Mouse (Mus musculus) spleen, postnatal 14 days (tissue): ENCODE data around the gene Ddx6.
A peak's percentile ranks its signal among the peaks of the same experiment; 100 is the strongest.

Experiments
- DNase-seq, 2 experiments: peaks; one replicate each; pipeline ENCODE4 v3.0.0; 2021 to 2022; ENCODE audit warnings: low spot score in 2 of 2

Gene Ddx6

GRCm38 (mm10) chr9:44641616-44642015, 36.9 kb downstream of the Ddx6 start:
- DNase-seq: no peak

- no peak for DNase-seq
These were observed 38.4 kb downstream of the Ddx6 start for GRCm38 (mm10) chr9:44643103-44643502.

- no peak for DNase-seq
These were observed 39.5 kb downstream of the Ddx6 start for GRCm38 (mm10) chr9:44644186-44644585.

- DNase-seq: no peak
These were observed 40.8 kb downstream of the Ddx6 start for GRCm38 (mm10) chr9:44645481-44645880.

- peak; percentile 59 to 60 for DNase-seq
These were observed 41.2 kb downstream of the Ddx6 start for GRCm38 (mm10) chr9:44645924-44646323.

- DNase-seq: no peak
These were observed 41.7 kb downstream of the Ddx6 start for GRCm38 (mm10) chr9:44646366-44646765.

- no peak for DNase-seq
These were observed 42.3 kb downstream of the Ddx6 start for GRCm38 (mm10) chr9:44647026-44647425.

- DNase-seq: no peak
These were observed 43.0 kb downstream of the Ddx6 start for GRCm38 (mm10) chr9:44647656-44648055.

GRCm38 (mm10) chr9:44648881-44649281, 44.2 kb downstream of the Ddx6 start:
- DNase-seq: no peak

- peak; percentile 45 to 66 for DNase-seq
These were observed 47.3 kb downstream of the Ddx6 start for GRCm38 (mm10) chr9:44652027-44652426.

- no peak for DNase-seq
These were observed 49.2 kb downstream of the Ddx6 start for GRCm38 (mm10) chr9:44653896-44654295.

- DNase-seq: peak in 1 of 2 experiments; percentile 46
These were observed 50.7 kb downstream of the Ddx6 start for GRCm38 (mm10) chr9:44655098-44656066.

GRCm38 (mm10) chr9:44663706-44664105, 59.0 kb downstream of the Ddx6 start:
- no peak for DNase-seq

GRCm38 (mm10) chr9:44671416-44671815, 66.7 kb downstream of the Ddx6 start:
- DNase-seq: no peak

- DNase-seq: no peak
These were observed 67.7 kb downstream of the Ddx6 start for GRCm38 (mm10) chr9:44672291-44672865.

GRCm38 (mm10) chr9:44673005-44673404, 68.3 kb downstream of the Ddx6 start, which contains the start of gene Treh:
Gene Treh, plus strand, starts transcription at chr9:44673233.
- DNase-seq: no peak

- no peak for DNase-seq
These were observed 73.7 kb downstream of the Ddx6 start for GRCm38 (mm10) chr9:44678288-44678871.

GRCm38 (mm10) chr9:44679565-44679964, 74.9 kb downstream of the Ddx6 start:
- DNase-seq: no peak

GRCm38 (mm10) chr9:44683046-44683445, 78.4 kb downstream of the Ddx6 start:
- DNase-seq: no peak

- DNase-seq: peak; percentile 31 to 72
These were observed 80.9 kb downstream of the Ddx6 start for GRCm38 (mm10) chr9:44685346-44686330.

GRCm38 (mm10) chr9:44686638-44687037, 81.9 kb downstream of the Ddx6 start:
- DNase-seq: no peak
